Mouse (Mus musculus) spleen, adult 2 months (tissue): Measurements from ENCODE around the gene Nek7.

Experiments
- CTCF ChIP-seq: fragments of 200-500 bp; IDR thresholded peaks from 2 replicates; pipeline ENCODE4 v1.5.1; 2011; ENCODE audit warnings: mild to moderate bottlenecking, inconsistent platforms; ENCODE audit not compliant: insufficient read depth, insufficient read length, insufficient replicate concordance; ENCODE audit errors: extremely low read depth
- POLR2A ChIP-seq: fragments of 200-500 bp; IDR thresholded peaks from 2 replicates; pipeline ENCODE4 v1.6.1; 2011; ENCODE audit warnings: low read depth, low read length, inconsistent platforms

GRCm38 (mm10) chr1:138535758-138536574 is 84.0 kb downstream of the Nek7 start:
- no peak for TF ChIP-seq CTCF
- no peak for TF ChIP-seq POLR2A
